Mouse (Mus musculus) CH12.LX (cell line): ENCODE results near the gene Gm5089. TPM values are rescaled to one million over a fixed set of nuclear protein-coding genes. Genes with fewer than 3 reads are reported as not detected.

Experiments
- DNase-seq: peaks from one replicate; pipeline ENCODE4 v3.0.0-alpha.2; 2013; ENCODE audit errors: extremely low read depth
- H3K27ac ChIP-seq: 2 replicates; pipeline ENCODE4 v1.5.1; 2012; ENCODE audit warnings: low read depth, mild to moderate bottlenecking, control low read depth, moderate library complexity; ENCODE audit not compliant: insufficient read depth
- H3K27me3 ChIP-seq: replicated peaks from 2 replicates; pipeline ENCODE3; 2012; ENCODE audit warnings: inconsistent platforms
- H3K36me3 ChIP-seq, 2 experiments: replicated peaks in 1 of 2; 2 replicates each; pipeline versions ENCODE3 to v1.6.1; 2012; ENCODE audit warnings: inconsistent platforms in 1 of 2, low read length in 1 of 2, mild to moderate bottlenecking in 1 of 2, mixed read lengths in 1 of 2, moderate library complexity in 1 of 2; ENCODE audit not compliant: control insufficient read depth in 1 of 2, insufficient read depth in 1 of 2
- H3K4me1 ChIP-seq, 2 experiments: 2 replicates each; pipeline ENCODE4 v1.6.1; 2012; ENCODE audit warnings: inconsistent platforms in 1 of 2, moderate library complexity in 1 of 2; ENCODE audit not compliant: insufficient read depth in 2 of 2, control insufficient read depth in 1 of 2
- H3K4me2 ChIP-seq: 2 replicates; pipeline ENCODE4 v1.6.1; 2012; ENCODE audit warnings: low read depth, mild to moderate bottlenecking, control low read depth; ENCODE audit not compliant: poor library complexity, insufficient read depth, severe bottlenecking
- H3K4me3 ChIP-seq, 3 experiments: fragments of 150-350 bp in 1 of 3; sonication (generic) in 1 of 3; replicated peaks in 1 of 3; 2 replicates each; pipeline versions ENCODE3 to v1.5.1; 2011 to 2012; ENCODE audit warnings: low read depth in 2 of 3, low read length in 2 of 3, mild to moderate bottlenecking in 2 of 3, moderate library complexity in 2 of 3, control low read depth in 1 of 3, improper control_type of control experiment in 1 of 3, inconsistent platforms in 1 of 3, mixed read lengths in 1 of 3; ENCODE audit not compliant: poor library complexity in 1 of 3
- H3K79me2 ChIP-seq: replicated peaks from 2 replicates; pipeline ENCODE4 v1.6.1; 2012; ENCODE audit warnings: mild to moderate bottlenecking, moderate library complexity; ENCODE audit not compliant: control insufficient read depth, poor library complexity, insufficient read depth, severe bottlenecking; ENCODE audit errors: extremely low read depth
- H3K9ac ChIP-seq: 2 replicates; pipeline ENCODE4 v1.6.1; 2012; ENCODE audit warnings: low read depth, mild to moderate bottlenecking, control low read depth, moderate library complexity; ENCODE audit not compliant: insufficient read depth
- H3K9me3 ChIP-seq: replicated peaks from 2 replicates; pipeline ENCODE3; 2012; ENCODE audit warnings: low read length, inconsistent platforms, mixed read lengths
- BHLHE40 ChIP-seq: IDR thresholded peaks from 2 replicates; pipeline ENCODE4 v1.6.1; 2011; ENCODE audit warnings: mild to moderate bottlenecking, low read depth, low read length, improper control_type of control experiment
- CHD1 ChIP-seq: IDR thresholded peaks from 2 replicates; pipeline ENCODE4 v1.6.1; 2012; ENCODE audit warnings: low read depth, low read length, improper control_type of control experiment, inconsistent platforms
- ELF1 ChIP-seq: IDR thresholded peaks from 2 replicates; pipeline ENCODE4 v1.6.1; 2014; ENCODE audit warnings: low read depth, mild to moderate bottlenecking, inconsistent platforms, low read length, improper control_type of control experiment
- EP300 ChIP-seq: IDR thresholded peaks from 2 replicates; pipeline ENCODE4 v1.6.1; 2011; ENCODE audit warnings: low read length, improper control_type of control experiment
- ETS1 ChIP-seq: conservative IDR thresholded peaks from 2 replicates; pipeline ENCODE4 v1.6.1; 2012; ENCODE audit warnings: low read depth, mild to moderate bottlenecking, inconsistent platforms, low read length, improper control_type of control experiment, moderate library complexity
- GABPA ChIP-seq: IDR thresholded peaks from 2 replicates; pipeline ENCODE4 v1.6.1; 2012; ENCODE audit warnings: low read depth, low read length, improper control_type of control experiment, inconsistent platforms; ENCODE audit not compliant: insufficient replicate concordance
- HCFC1 ChIP-seq: IDR thresholded peaks from 2 replicates; pipeline ENCODE4 v1.6.1; 2012; ENCODE audit warnings: low read depth, mild to moderate bottlenecking, inconsistent platforms, low read length, improper control_type of control experiment
- JUN ChIP-seq: IDR thresholded peaks from 2 replicates; pipeline ENCODE4 v1.6.1; 2011; ENCODE audit warnings: low read depth, mild to moderate bottlenecking, low read length, improper control_type of control experiment, moderate library complexity; ENCODE audit not compliant: insufficient read depth
- MAFK ChIP-seq: IDR thresholded peaks from 2 replicates; pipeline ENCODE4 v1.6.1; 2011; ENCODE audit warnings: low read length, improper control_type of control experiment; ENCODE audit not compliant: insufficient replicate concordance
- MAX ChIP-seq: IDR thresholded peaks from 2 replicates; pipeline ENCODE4 v1.6.1; 2011; ENCODE audit warnings: low read length, improper control_type of control experiment
- MAZ ChIP-seq: IDR thresholded peaks from 2 replicates; pipeline ENCODE4 v1.6.1; 2012; ENCODE audit warnings: low read depth, mild to moderate bottlenecking, inconsistent platforms, low read length, improper control_type of control experiment, moderate library complexity
- MEF2A ChIP-seq: IDR thresholded peaks from 2 replicates; pipeline ENCODE4 v1.6.1; 2014; ENCODE audit warnings: low read depth, mild to moderate bottlenecking, inconsistent platforms, low read length, improper control_type of control experiment, borderline replicate concordance
- MXI1 ChIP-seq: IDR thresholded peaks from 2 replicates; pipeline ENCODE4 v1.6.1; 2011; ENCODE audit warnings: mild to moderate bottlenecking, low read depth, low read length, improper control_type of control experiment
- NELFE ChIP-seq: IDR thresholded peaks from 2 replicates; pipeline ENCODE4 v1.6.1; 2011; ENCODE audit warnings: low read depth, low read length, improper control_type of control experiment
- NRF1 ChIP-seq: IDR thresholded peaks from 2 replicates; pipeline ENCODE4 v1.6.1; 2014; ENCODE audit warnings: low read depth, mild to moderate bottlenecking, inconsistent platforms, low read length, improper control_type of control experiment, moderate library complexity
- PAX5 ChIP-seq: IDR thresholded peaks from 2 replicates; pipeline ENCODE4 v1.6.1; 2012; ENCODE audit warnings: low read length, inconsistent platforms, mixed read lengths
- RAD21 ChIP-seq: IDR thresholded peaks from 2 replicates; pipeline ENCODE4 v1.6.1; 2011; ENCODE audit warnings: low read depth, mild to moderate bottlenecking, low read length, improper control_type of control experiment, moderate library complexity
- SIN3A ChIP-seq: IDR thresholded peaks from 2 replicates; pipeline ENCODE4 v1.6.1; 2012; ENCODE audit warnings: low read length, improper control_type of control experiment, inconsistent platforms
- UBTF ChIP-seq: IDR thresholded peaks from 2 replicates; pipeline ENCODE4 v1.6.1; 2012; ENCODE audit warnings: low read depth, mild to moderate bottlenecking, inconsistent platforms, low read length, improper control_type of control experiment, moderate library complexity
- USF2 ChIP-seq: conservative IDR thresholded peaks from 2 replicates; pipeline ENCODE4 v1.6.1; 2011; ENCODE audit warnings: low read depth, low read length, improper control_type of control experiment
- ZC3H11A ChIP-seq: IDR thresholded peaks from 2 replicates; pipeline ENCODE4 v1.6.1; 2012; ENCODE audit warnings: low read depth, mild to moderate bottlenecking, inconsistent platforms, low read length, improper control_type of control experiment
- ZMIZ1 ChIP-seq: IDR thresholded peaks from 2 replicates; pipeline ENCODE4 v1.6.1; 2012; ENCODE audit warnings: low read depth, mild to moderate bottlenecking, inconsistent platforms, low read length, improper control_type of control experiment
- dilution Hi-C: fragments of 300-500 bp; cut with MboI; formaldehyde crosslinking; loops from 2 replicates; pipeline ENCODE4 v1.14.3; 2020; ENCODE audit warnings: low sequenced_read_pairs; ENCODE audit not compliant: extremely low pct_unique_long_range_greater_than_20kb, extremely low pct_ligation_motif_present
- in situ Hi-C: fragments of 300-500 bp; cut with MboI; formaldehyde crosslinking; loops from 3 replicates; pipeline ENCODE4 v1.14.3; 2019; ENCODE audit warnings: low sequenced_read_pairs, low pct_ligation_motif_present, low pct_unique_long_range_greater_than_20kb, mixed read lengths
- polyA plus RNA-seq: library from polyadenylated mRNA; unstranded; fragments of >175 nt; gene quantifications from 2 replicates; pipeline ENCODE4 v1.2.1, GENCODE M21; 2012; ENCODE audit warnings: low read depth; ENCODE audit not compliant: insufficient read length
- total RNA-seq, 2 experiments: library from RNA; depleted of rRNA; stranded (reverse); fragments of 300-350 nt in 1 of 2; fragments of >200 nt in 1 of 2; gene quantifications; 2 replicates each; pipeline ENCODE4 v1.2.3; 2012 to 2014

Gene Gm5089
- total and polyA plus RNA-seq, 3 experiments = not detected

- Histone ChIP-seq H3K36me3 (no peaks in the 10 kb centered on the region), H3K27me3 (no peaks in the 10 kb centered on the region), H3K4me2 (no peak overlapping the region), H3K9me3 (peaks cover 3% of the 10 kb centered on the region), H3K27ac (no peak overlapping the region)
- in situ Hi-C loops = no loop called here
- TF ChIP-seq NELFE = no peak
- no peak for TF ChIP-seq GABPA
- no peak for TF ChIP-seq BHLHE40
- no peak for TF ChIP-seq MAZ
- TF ChIP-seq JUN = no peak
- TF ChIP-seq PAX5 = no peak
- TF ChIP-seq, all 38 proteins: peak for 0
- Histone ChIP-seq H3K9ac (no peak overlapping the region), H3K79me2 (no peaks in the 10 kb centered on the region), H3K4me1 (peaks cover 0 to 7% of the 10 kb centered on the region in 2 experiments; a peak in 1 of 4 replicates), H3K4me3 (no peak overlapping the region)
- no peak for DNase-seq
- dilution Hi-C loops = no loop called here
Observed at GRCm38 (mm10) chr14:122404596-122405154, 46.2 kb downstream of the Gm5089 start.

- Histone ChIP-seq H3K4me3 (no peak overlapping the region), H3K9ac (no peak overlapping the region), H3K4me1 (peaks cover 0 to 7% of the 10 kb centered on the region in 2 experiments; a peak in 1 of 4 replicates), H3K36me3 (no peaks in the 10 kb centered on the region), H3K27ac (no peak overlapping the region), H3K9me3 (peaks cover 3% of the 10 kb centered on the region), H3K4me2 (no peak overlapping the region), H3K27me3 (no peaks in the 10 kb centered on the region), H3K79me2 (no peaks in the 10 kb centered on the region)
- TF ChIP-seq UBTF (no peak), SIN3A (no peak), CHD1 (no peak), ELF1 (no peak), JUN (no peak), ZMIZ1 (no peak), NELFE (no peak), RAD21 (no peak), MAFK (no peak), HCFC1 (no peak), NRF1 (no peak), MAX (no peak), EP300 (no peak), MEF2A (no peak), ETS1 (no peak), MXI1 (no peak), USF2 (no peak), ZC3H11A (no peak)
- DNase-seq = no peak
- dilution Hi-C loops (no loop called here), in situ Hi-C loops (no loop called here)
Observed at GRCm38 (mm10) chr14:122403422-122403940, 47.4 kb downstream of the Gm5089 start.
